Mouse (Mus musculus): Measurements from ENCODE around the gene Eif4e1b. TPM values are rescaled to one million over a fixed set of nuclear protein-coding genes. Genes with fewer than 3 reads are reported as not detected.

The Eif4e1b gene
- polyA plus RNA-seq, 1 experiment from 2014 or later, result not detected

- no peaks in the 10 kb centered on the region for H3K36me3 ChIP-seq (ENCODE audit: control insufficient read depth, insufficient read depth, low read length)
- peak overlapping the region; percentile 65 for H3K9ac ChIP-seq (ENCODE audit: low read depth, low read length)
- WGBS, result 27% methylated on average over 10 of the region's 10 CpGs
- no peak for ATAC-seq
- peaks cover 37% of the 10 kb centered on the region for H3K4me1 ChIP-seq (ENCODE audit: control insufficient read depth, insufficient read depth, low read length)
- H3K4me2 ChIP-seq (ENCODE audit: low read length), result peak overlapping the region; percentile 70
- H3K4me3 ChIP-seq (ENCODE audit: low read depth, low read length), result peak overlapping the region; percentile 42
- peak overlapping the region; percentile 91 for H3K27ac ChIP-seq (ENCODE audit: low read length)
- H3K27me3 ChIP-seq (ENCODE audit: control insufficient read depth, insufficient read depth, low read depth, low read length), result no peaks in the 10 kb centered on the region
- H3K9me3 ChIP-seq (replicated peaks; ENCODE audit: control insufficient read depth, low read length, poor library complexity, severe bottlenecking), result no peaks in the 10 kb centered on the region
Observed at GRCm38 (mm10) chr13:54757093-54757830, 26.5 kb upstream of the Eif4e1b start.

- H3K27me3 ChIP-seq (ENCODE audit: control insufficient read depth, insufficient read depth, low read depth, low read length), result peaks cover 3% of the 10 kb centered on the region
- peak overlapping the region; percentile 70 for H3K4me2 ChIP-seq (ENCODE audit: low read length)
- peak overlapping the region; percentile 42 for H3K4me3 ChIP-seq (ENCODE audit: low read depth, low read length)
- ATAC-seq, result peak; percentile 85
- peaks cover 33% of the 10 kb centered on the region for H3K4me1 ChIP-seq (ENCODE audit: control insufficient read depth, insufficient read depth, low read length)
- H3K9me3 ChIP-seq (replicated peaks; ENCODE audit: control insufficient read depth, low read length, poor library complexity, severe bottlenecking), result no peaks in the 10 kb centered on the region
- WGBS, result under 1% methylated on average over 43 of the region's 43 CpGs
- H3K9ac ChIP-seq (ENCODE audit: low read depth, low read length), result peak overlapping the region; percentile 65
- H3K27ac ChIP-seq (ENCODE audit: low read length), result peak overlapping the region; percentile 91
- no peaks in the 10 kb centered on the region for H3K36me3 ChIP-seq (ENCODE audit: control insufficient read depth, insufficient read depth, low read length)
Observed at GRCm38 (mm10) chr13:54758045-54758755, 25.6 kb upstream of the Eif4e1b start.

- Histone ChIP-seq H3K27ac (ENCODE audit: low read length) (peak overlapping the region; percentile 91), H3K9me3 (replicated peaks; ENCODE audit: control insufficient read depth, low read length, poor library complexity, severe bottlenecking) (no peaks in the 10 kb centered on the region), H3K9ac (ENCODE audit: low read depth, low read length) (peak overlapping the region; percentile 65), H3K27me3 (ENCODE audit: control insufficient read depth, insufficient read depth, low read depth, low read length) (peaks cover 11% of the 10 kb centered on the region), H3K4me3 (ENCODE audit: low read depth, low read length) (peak overlapping the region; percentile 42), H3K4me2 (ENCODE audit: low read length) (peak overlapping the region; percentile 70), H3K36me3 (ENCODE audit: control insufficient read depth, insufficient read depth, low read length) (no peaks in the 10 kb centered on the region), H3K4me1 (ENCODE audit: control insufficient read depth, insufficient read depth, low read length) (peaks cover 33% of the 10 kb centered on the region)
- under 1% methylated on average over 29 of the region's 29 CpGs for WGBS
- ATAC-seq, result no peak; the same call in none of the 2 replicates
Observed at GRCm38 (mm10) chr13:54758756-54759470, 24.9 kb upstream of the Eif4e1b start.

- Histone ChIP-seq H3K9ac (ENCODE audit: low read depth, low read length) (peak overlapping the region; percentile 65), H3K4me3 (ENCODE audit: low read depth, low read length) (peak overlapping the region; percentile 42), H3K36me3 (ENCODE audit: control insufficient read depth, insufficient read depth, low read length) (no peaks in the 10 kb centered on the region), H3K9me3 (replicated peaks; ENCODE audit: control insufficient read depth, low read length, poor library complexity, severe bottlenecking) (no peaks in the 10 kb centered on the region), H3K4me1 (ENCODE audit: control insufficient read depth, insufficient read depth, low read length) (peaks cover 34% of the 10 kb centered on the region), H3K4me2 (ENCODE audit: low read length) (peak overlapping the region; percentile 70), H3K27ac (ENCODE audit: low read length) (no peak overlapping the region), H3K27me3 (ENCODE audit: control insufficient read depth, insufficient read depth, low read depth, low read length) (peaks cover 14% of the 10 kb centered on the region)
- WGBS, result 10% methylated on average over 7 of the region's 7 CpGs
- ATAC-seq, result no peak
Observed at GRCm38 (mm10) chr13:54759496-54759895, 24.3 kb upstream of the Eif4e1b start.

- H3K27me3 ChIP-seq (ENCODE audit: control insufficient read depth, insufficient read depth, low read depth, low read length), result peaks cover 14% of the 10 kb centered on the region
- no peak for ATAC-seq
- WGBS, result 75% methylated on average over 8 of the region's 8 CpGs
- H3K27ac ChIP-seq (ENCODE audit: low read length), result no peak overlapping the region
- H3K36me3 ChIP-seq (ENCODE audit: control insufficient read depth, insufficient read depth, low read length), result no peaks in the 10 kb centered on the region
- no peak overlapping the region for H3K9ac ChIP-seq (ENCODE audit: low read depth, low read length)
- peaks cover 35% of the 10 kb centered on the region for H3K4me1 ChIP-seq (ENCODE audit: control insufficient read depth, insufficient read depth, low read length)
- no peak overlapping the region for H3K4me2 ChIP-seq (ENCODE audit: low read length)
- no peak overlapping the region for H3K4me3 ChIP-seq (ENCODE audit: low read depth, low read length)
- no peaks in the 10 kb centered on the region for H3K9me3 ChIP-seq (replicated peaks; ENCODE audit: control insufficient read depth, low read length, poor library complexity, severe bottlenecking)
Observed at GRCm38 (mm10) chr13:54760164-54760795, 23.5 kb upstream of the Eif4e1b start.

GRCm38 (mm10) chr13:54760906-54761305 is 22.9 kb upstream of the Eif4e1b start:
- Histone ChIP-seq H3K4me3 (ENCODE audit: low read depth, low read length) (no peak overlapping the region), H3K36me3 (ENCODE audit: control insufficient read depth, insufficient read depth, low read length) (no peaks in the 10 kb centered on the region), H3K27ac (ENCODE audit: low read length) (no peak overlapping the region), H3K27me3 (ENCODE audit: control insufficient read depth, insufficient read depth, low read depth, low read length) (peaks cover 17% of the 10 kb centered on the region), H3K4me2 (ENCODE audit: low read length) (no peak overlapping the region), H3K4me1 (ENCODE audit: control insufficient read depth, insufficient read depth, low read length) (peaks cover 38% of the 10 kb centered on the region), H3K9me3 (replicated peaks; ENCODE audit: control insufficient read depth, low read length, poor library complexity, severe bottlenecking) (no peaks in the 10 kb centered on the region), H3K9ac (ENCODE audit: low read depth, low read length) (no peak overlapping the region)
- WGBS, result 71% methylated on average over 7 of the region's 7 CpGs
- no peak for ATAC-seq

GRCm38 (mm10) chr13:54765281-54766191 is 18.3 kb upstream of the Eif4e1b start:
- Histone ChIP-seq H3K9me3 (replicated peaks; ENCODE audit: control insufficient read depth, low read length, poor library complexity, severe bottlenecking) (no peaks in the 10 kb centered on the region), H3K4me2 (ENCODE audit: low read length) (peak overlapping the region; percentile 82), H3K36me3 (ENCODE audit: control insufficient read depth, insufficient read depth, low read length) (no peaks in the 10 kb centered on the region), H3K9ac (ENCODE audit: low read depth, low read length) (peak overlapping the region; percentile 82), H3K4me3 (ENCODE audit: low read depth, low read length) (peak overlapping the region; percentile 72), H3K4me1 (ENCODE audit: control insufficient read depth, insufficient read depth, low read length) (peaks cover 20% of the 10 kb centered on the region), H3K27ac (ENCODE audit: low read length) (peak overlapping the region; percentile 81), H3K27me3 (ENCODE audit: control insufficient read depth, insufficient read depth, low read depth, low read length) (peaks cover 20% of the 10 kb centered on the region)
- peak; percentile 74 for ATAC-seq
- 5% methylated on average over 44 of the region's 44 CpGs for WGBS

Data from midbrain, embryonic 16.5 days (tissue).